Mouse (Mus musculus) forebrain, embryonic 10.5 days (tissue): ENCODE results near the gene Slc29a1. TPM values are rescaled to one million over a fixed set of nuclear protein-coding genes. Genes with fewer than 3 reads are reported as not detected.
"Not testable (repeated sequence)": the region's sequence is repeated elsewhere in the genome, so short reads cannot be mapped to it uniquely, and the experiment has no call there.

ENCODE experiments used
- DNase-seq: peaks from one replicate; pipeline ENCODE4 v3.0.0-alpha.2; 2017; ENCODE audit warnings: low spot score; ENCODE audit errors: extremely low spot score
- H3K27ac ChIP-seq: fragments of 300-500 bp; sonication (generic); 2 replicates; pipeline ENCODE4 v1.5.1; 2016; ENCODE audit warnings: mild to moderate bottlenecking
- H3K27me3 ChIP-seq: fragments of 300-500 bp; sonication (generic); 2 replicates; pipeline ENCODE4 v1.6.1; 2016; ENCODE audit warnings: mild to moderate bottlenecking; ENCODE audit not compliant: poor library complexity, severe bottlenecking
- H3K36me3 ChIP-seq: fragments of 300-500 bp; sonication (generic); replicated peaks from 2 replicates; pipeline ENCODE4 v1.6.1; 2016; ENCODE audit warnings: mild to moderate bottlenecking, moderate library complexity
- H3K4me1 ChIP-seq: fragments of 300-500 bp; sonication (generic); 2 replicates; pipeline ENCODE4 v1.6.1; 2016
- H3K4me3 ChIP-seq: fragments of 300-500 bp; sonication (generic); 2 replicates; pipeline ENCODE4 v1.5.1; 2016; ENCODE audit warnings: mild to moderate bottlenecking, moderate library complexity
- H3K9me3 ChIP-seq: fragments of 300-500 bp; sonication (generic); 2 replicates; pipeline ENCODE4 v1.6.1; 2016; ENCODE audit warnings: mild to moderate bottlenecking, moderate library complexity
- WGBS: fragments of 180-500 bp; shearing (Covaris S2); methylation state at CpG from one replicate; pipeline ENCODE4 v1.1.7; 2016; 5-methylcytosine and 5-hydroxymethylcytosine counted together
- polyA plus RNA-seq: library from polyadenylated mRNA; unstranded; fragments of >200 nt; fragmentation: Nextera tagmentation; extraction: Ambion mirVana; gene quantifications from 2 replicates; pipeline ENCODE4 v1.2.1, GENCODE M21; 2016

The Slc29a1 gene
- polyA plus RNA-seq, 1 experiment from 2014 or later, result 76.3 TPM

- DNase-seq, result peak; percentile 75
- no peaks in the 10 kb centered on the region for H3K36me3 ChIP-seq
- no peaks in the 10 kb centered on the region for H3K27me3 ChIP-seq
- peaks cover 30% of the 10 kb centered on the region for H3K4me1 ChIP-seq
- H3K9me3 ChIP-seq, result no peaks in the 10 kb centered on the region
- 24% methylated on average over 15 of the region's 15 CpGs for WGBS
- peak overlapping the region; percentile 33 for H3K4me3 ChIP-seq
- peak overlapping the region; percentile 77 for H3K27ac ChIP-seq
Measured at GRCm38 (mm10) chr17:45626577-45627134, 27.2 kb upstream of the Slc29a1 start.

DNA sequence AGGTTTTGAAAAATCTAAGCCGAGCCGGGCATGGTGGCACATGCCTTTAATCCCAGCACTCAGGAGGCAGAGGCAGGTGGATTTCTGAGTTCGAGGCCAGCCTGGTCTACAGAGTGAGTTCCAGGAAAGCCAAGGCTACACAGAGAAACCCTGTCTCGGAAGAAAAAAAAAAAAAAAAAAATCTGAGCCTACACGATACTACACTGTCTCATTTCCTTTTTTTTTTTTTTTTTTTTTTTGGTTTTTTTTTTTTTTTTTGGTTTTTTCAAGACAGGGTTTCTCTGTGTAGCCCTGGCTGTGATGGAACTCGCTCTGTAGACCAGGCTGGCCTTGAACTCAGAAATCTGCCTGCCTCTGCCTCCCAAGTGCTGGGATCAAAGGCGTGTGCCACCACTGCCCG lies 24.0 kb upstream of the Slc29a1 start:
- WGBS, result 92% methylated on average over 8 of the region's 8 CpGs
- peaks cover 28% of the 10 kb centered on the region for H3K4me1 ChIP-seq
- H3K4me3 ChIP-seq, H3K27ac ChIP-seq, DNase-seq, H3K27me3 ChIP-seq, H3K9me3 ChIP-seq, H3K36me3 ChIP-seq: not testable (repeated sequence)

DNA sequence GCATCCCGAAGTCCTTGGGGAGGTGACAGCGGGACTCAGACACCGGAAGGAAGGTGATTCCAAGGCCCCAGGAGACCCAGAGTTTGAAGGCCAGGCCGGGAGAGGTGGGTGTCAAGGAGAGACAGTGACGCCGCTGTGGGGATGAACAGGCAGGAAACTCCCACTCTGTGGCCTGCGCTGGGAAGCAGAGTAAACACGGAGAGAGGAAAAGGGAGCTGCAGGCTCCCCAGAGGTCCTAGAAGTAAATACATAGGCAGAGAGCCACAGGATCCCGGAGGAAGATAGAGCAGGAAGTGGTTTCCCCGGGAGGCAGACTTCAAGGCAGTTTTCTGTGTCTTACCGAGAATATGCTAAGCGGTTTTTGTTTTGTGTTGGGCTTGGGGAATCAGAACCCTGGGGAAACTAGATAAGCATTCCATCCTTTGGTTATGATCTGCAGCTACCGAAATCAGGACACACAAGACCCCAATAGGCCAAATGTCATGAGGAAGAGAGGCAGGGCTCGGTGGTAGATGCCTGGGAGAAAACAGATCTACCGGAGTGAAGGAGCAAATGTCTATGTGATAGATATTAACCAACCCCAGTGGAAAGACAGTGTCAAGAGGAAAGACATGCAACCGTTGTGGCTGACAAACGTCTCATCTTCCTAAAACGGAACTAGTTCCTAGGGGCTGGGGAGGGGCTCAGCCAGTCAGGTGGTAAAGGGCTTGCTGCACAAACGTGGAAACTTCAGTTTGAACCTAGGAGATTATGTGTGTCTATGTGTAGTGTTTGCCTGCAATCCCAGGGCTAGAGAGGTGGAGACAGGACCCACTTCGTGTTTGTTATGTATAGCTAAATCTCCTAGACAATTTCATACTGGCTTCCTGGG lies 20.2 kb upstream of the Slc29a1 start:
- Histone ChIP-seq H3K27ac (peak overlapping the region; percentile 83), H3K36me3 (no peaks in the 10 kb centered on the region), H3K4me1 (peaks cover 21% of the 10 kb centered on the region), H3K27me3 (no peaks in the 10 kb centered on the region), H3K9me3 (no peaks in the 10 kb centered on the region), H3K4me3 (peak overlapping the region; percentile 42)
- WGBS, result 35% methylated on average over 20 of the region's 20 CpGs
- no peak for DNase-seq

DNA sequence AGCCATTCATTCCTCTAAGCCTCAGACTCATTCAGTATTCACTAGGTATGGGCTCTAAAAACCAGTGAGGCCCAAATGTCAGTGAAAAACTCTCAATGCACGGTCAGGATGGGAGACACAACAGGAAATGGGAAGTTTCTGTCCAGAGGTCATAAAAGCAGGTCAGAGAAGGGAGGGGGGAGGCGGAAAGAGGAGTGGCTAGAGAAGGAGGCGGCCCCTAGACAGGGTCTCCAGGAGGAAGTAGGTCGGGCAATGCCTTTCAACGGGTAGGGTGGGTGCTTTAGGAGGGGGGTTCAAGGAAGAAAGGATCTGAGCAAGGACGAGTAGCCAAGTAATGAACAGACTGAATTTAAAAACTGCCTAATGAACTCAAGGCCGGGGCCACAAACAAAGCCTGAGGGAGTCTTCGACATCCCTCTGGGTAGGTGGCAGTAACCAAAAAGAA lies 19.6 kb upstream of the Slc29a1 start:
- Histone ChIP-seq H3K27ac (peak overlapping the region; percentile 83), H3K4me3 (peak overlapping the region; percentile 42), H3K9me3 (no peaks in the 10 kb centered on the region), H3K4me1 (peaks cover 21% of the 10 kb centered on the region), H3K36me3 (no peaks in the 10 kb centered on the region), H3K27me3 (no peaks in the 10 kb centered on the region)
- 9% methylated on average over 8 of the region's 8 CpGs for WGBS
- peak; percentile 29 for DNase-seq

- no peaks in the 10 kb centered on the region for H3K36me3 ChIP-seq
- WGBS, result 93% methylated on average over 6 of the region's 6 CpGs
Measured at GRCm38 (mm10) chr17:45617655-45618054, 18.2 kb upstream of the Slc29a1 start.

GRCm38 (mm10) chr17:45616679-45617078 lies 17.3 kb upstream of the Slc29a1 start:
- H3K9me3 ChIP-seq, result no peaks in the 10 kb centered on the region
- no peak for DNase-seq
- H3K4me3 ChIP-seq, result no peak overlapping the region
- no peaks in the 10 kb centered on the region for H3K27me3 ChIP-seq
- H3K27ac ChIP-seq, result no peak overlapping the region
- H3K4me1 ChIP-seq, result peaks cover 27% of the 10 kb centered on the region
- no peaks in the 10 kb centered on the region for H3K36me3 ChIP-seq
- WGBS, result 87% methylated on average over 3 of the region's 3 CpGs

More at GRCm38 (mm10) chr17:45617655-45618054, 18.2 kb upstream of the Slc29a1 start:
- no peak overlapping the region for H3K4me3 ChIP-seq
- H3K9me3 ChIP-seq, result no peaks in the 10 kb centered on the region
- no peak overlapping the region for H3K27ac ChIP-seq
- H3K27me3 ChIP-seq, result no peaks in the 10 kb centered on the region
- DNase-seq, result no peak
- peaks cover 21% of the 10 kb centered on the region for H3K4me1 ChIP-seq

DNA sequence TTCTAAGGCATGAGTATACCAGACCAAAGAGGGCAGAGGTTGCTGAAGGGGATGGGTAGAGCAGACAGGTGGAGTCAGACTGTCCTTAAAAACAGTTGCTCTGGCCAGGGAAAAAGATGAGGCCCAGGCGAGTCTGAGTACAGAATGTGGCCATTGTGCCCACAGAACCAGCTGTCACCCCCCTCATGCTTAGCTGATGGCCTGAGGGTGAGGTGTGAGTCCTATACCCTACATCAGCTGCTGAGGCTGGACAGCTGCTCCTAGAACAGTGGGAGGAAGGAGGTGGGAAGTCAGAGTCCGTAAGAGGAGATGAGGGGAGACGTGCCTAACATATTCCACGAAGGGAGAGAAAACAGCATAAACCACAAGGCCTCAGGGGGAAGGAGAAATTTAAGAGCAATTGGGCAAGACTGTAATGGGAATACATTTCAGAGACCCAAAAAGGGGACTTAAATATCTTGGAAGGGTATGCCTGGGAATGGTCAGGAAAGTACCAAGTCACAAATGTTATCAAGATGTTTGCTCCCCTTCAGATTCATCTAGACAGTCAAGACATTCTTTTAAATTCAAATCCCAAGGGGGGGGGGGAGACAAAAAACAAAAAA lies 16.7 kb upstream of the Slc29a1 start:
- 67% methylated on average over 4 of the region's 4 CpGs for WGBS
- H3K27me3 ChIP-seq, result no peaks in the 10 kb centered on the region
- no peaks in the 10 kb centered on the region for H3K9me3 ChIP-seq
- no peak overlapping the region for H3K4me3 ChIP-seq
- H3K4me1 ChIP-seq, result peaks cover 27% of the 10 kb centered on the region
- no peak overlapping the region for H3K27ac ChIP-seq
- no peaks in the 10 kb centered on the region for H3K36me3 ChIP-seq
- DNase-seq, result no peak

GRCm38 (mm10) chr17:45612921-45613320 lies 13.5 kb upstream of the Slc29a1 start:
- Histone ChIP-seq H3K4me1 (peaks cover 20% of the 10 kb centered on the region), H3K4me3 (no peak overlapping the region), H3K27ac (no peak overlapping the region), H3K36me3 (no peaks in the 10 kb centered on the region), H3K27me3 (no peaks in the 10 kb centered on the region), H3K9me3 (no peaks in the 10 kb centered on the region)
- DNase-seq, result no peak
- WGBS, result 87% methylated on average over 7 of the region's 7 CpGs

DNA sequence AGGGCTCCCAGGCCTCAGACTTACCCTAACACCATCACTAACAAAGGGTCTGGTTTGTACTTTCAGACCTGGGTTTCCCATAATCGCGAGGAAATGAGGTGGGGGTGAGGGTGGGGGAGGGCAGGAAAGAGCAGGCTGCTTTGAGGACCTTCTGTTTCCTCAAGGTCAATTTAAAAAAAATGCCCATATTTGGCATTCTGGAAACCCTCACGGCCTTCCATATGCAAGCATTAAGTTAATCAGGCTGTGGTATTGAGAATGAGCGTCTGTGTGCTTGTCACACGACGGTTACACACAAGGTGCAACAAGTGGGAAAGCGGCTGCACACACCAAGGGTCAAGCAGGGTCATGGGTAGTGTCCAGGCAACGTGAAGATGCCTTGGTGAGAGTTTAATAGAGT lies 12.6 kb upstream of the Slc29a1 start:
- Histone ChIP-seq H3K4me3 (no peak overlapping the region), H3K27ac (no peak overlapping the region), H3K36me3 (no peaks in the 10 kb centered on the region), H3K27me3 (no peaks in the 10 kb centered on the region), H3K4me1 (peaks cover 20% of the 10 kb centered on the region), H3K9me3 (0 out of 2 replicates have a peak, but pooled peaks cover 4% of the 10 kb centered on the region)
- DNase-seq, result no peak
- 88% methylated on average over 8 of the region's 8 CpGs for WGBS

DNA sequence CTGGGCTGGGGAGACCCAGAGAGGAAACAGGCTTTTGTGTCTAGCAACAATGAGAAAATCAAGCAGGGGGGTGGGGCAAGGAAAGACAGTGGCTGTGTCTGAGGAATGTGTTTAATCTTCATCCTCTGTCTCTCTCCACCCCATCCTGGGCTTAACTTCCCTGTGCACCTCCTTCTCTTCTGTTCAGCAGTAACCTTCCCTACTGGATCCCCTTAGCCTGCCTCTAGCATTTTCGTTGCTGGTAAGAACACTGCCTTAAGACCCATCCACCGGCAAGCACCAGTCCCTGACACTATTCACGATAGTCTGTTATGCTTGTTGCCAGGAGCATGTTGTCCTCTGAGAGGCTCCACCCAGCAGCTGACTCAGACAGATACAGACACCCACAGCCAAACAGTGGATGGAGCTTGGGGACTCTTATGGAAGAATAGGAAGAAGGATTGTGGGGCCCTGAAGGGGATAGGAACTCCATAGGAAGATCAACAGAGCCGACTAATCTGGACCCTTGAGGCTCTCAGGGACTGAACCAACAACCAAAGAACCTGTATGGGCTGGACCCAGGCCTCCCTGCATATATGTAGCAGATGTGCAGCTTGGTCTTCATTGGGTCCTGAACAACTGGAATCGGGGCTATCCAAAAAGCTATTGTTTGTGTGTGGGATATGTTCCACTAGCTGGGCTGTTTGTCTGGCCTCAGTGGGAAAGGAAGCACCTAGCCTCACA lies 10.9 kb upstream of the Slc29a1 start:
- Histone ChIP-seq H3K27ac (peak overlapping the region; percentile 70), H3K27me3 (no peaks in the 10 kb centered on the region), H3K4me3 (no peak overlapping the region), H3K36me3 (no peaks in the 10 kb centered on the region), H3K9me3 (0 out of 2 replicates have a peak, but pooled peaks cover 4% of the 10 kb centered on the region), H3K4me1 (peaks cover 15% of the 10 kb centered on the region)
- WGBS, result 32% methylated on average over 5 of the region's 5 CpGs
- no peak for DNase-seq

DNA sequence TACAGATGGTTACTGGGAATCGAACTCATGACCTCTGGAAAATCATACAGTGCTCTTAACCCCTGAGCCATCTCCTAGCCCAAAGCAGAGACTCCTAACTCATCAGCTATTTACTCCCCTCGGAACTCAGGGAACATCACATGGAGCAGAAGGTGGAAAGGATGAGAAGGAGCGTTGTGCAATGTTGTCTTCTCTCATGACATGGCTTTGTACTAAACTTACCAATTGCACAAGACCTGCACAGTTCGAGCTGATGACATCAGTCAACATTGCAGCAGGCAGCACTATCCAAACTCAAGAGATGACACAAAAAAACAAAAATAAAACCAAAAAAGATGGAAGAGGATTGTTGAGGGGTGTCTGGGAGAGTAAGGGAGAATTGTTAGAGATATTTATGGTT lies 9.0 kb upstream of the Slc29a1 start:
- H3K27ac ChIP-seq, result no peak overlapping the region
- H3K4me1 ChIP-seq, result peaks cover 15% of the 10 kb centered on the region
- no peak for DNase-seq
- peaks cover 4% of the 10 kb centered on the region for H3K27me3 ChIP-seq
- no peak overlapping the region for H3K4me3 ChIP-seq
- H3K9me3 ChIP-seq, result 0 out of 2 replicates have a peak, but pooled peaks cover 4% of the 10 kb centered on the region
- H3K36me3 ChIP-seq, result no peaks in the 10 kb centered on the region
- 92% methylated on average over 4 of the region's 4 CpGs for WGBS

DNA sequence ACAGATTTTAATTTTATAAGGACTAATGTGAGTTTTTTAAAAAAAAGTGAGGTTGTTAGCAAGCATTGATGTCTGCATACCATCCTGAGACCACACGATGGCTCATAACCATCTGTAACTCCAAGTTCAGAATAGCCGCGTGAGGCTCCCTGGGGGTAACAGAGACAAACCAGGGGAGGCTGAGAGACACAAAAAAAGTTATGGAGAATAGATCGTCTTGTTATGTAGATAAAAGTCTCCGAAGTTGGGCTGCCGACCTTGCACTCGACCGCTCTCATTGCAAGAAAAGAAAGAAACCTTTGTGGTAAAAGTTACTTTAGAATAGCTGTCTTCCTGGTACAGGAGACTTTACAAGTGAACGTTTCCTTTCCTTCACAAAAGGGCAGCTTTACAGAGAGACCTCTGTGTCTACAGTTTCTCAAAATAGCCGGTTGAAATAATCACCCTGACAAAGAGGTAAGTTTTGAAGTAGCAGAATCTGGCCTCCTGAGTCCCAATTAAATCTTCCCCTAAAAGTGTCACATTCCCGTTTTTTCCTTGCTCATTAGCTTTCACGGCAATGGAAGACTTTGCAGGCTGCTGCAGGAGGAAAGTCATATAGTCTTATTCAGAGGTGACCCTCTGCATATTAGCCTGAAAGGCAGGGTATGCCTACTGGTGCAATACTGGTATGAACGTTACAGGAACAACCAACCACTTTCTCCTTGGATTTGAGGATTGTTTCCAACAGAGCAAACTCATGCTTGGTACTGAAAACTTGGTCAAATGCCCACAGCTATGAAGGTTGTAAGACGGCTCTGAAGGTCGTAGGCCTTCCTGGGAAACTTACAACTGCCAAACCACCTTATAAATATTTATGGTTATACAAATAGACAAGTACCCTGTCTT lies 7.8 kb upstream of the Slc29a1 start:
- 0 out of 2 replicates have a peak, but pooled peaks cover 4% of the 10 kb centered on the region for H3K9me3 ChIP-seq
- no peak overlapping the region for H3K27ac ChIP-seq
- H3K4me1 ChIP-seq, result peaks cover 16% of the 10 kb centered on the region
- no peaks in the 10 kb centered on the region for H3K36me3 ChIP-seq
- no peak overlapping the region for H3K4me3 ChIP-seq
- no peak for DNase-seq
- H3K27me3 ChIP-seq, result peaks cover 15% of the 10 kb centered on the region
- WGBS, result 86% methylated on average over 15 of the region's 15 CpGs
